Mouse (Mus musculus): ENCODE data around the gene Herpud1. TPM values are rescaled to one million over a fixed set of nuclear protein-coding genes. Genes with fewer than 3 reads are reported as not detected.

The Herpud1 gene
- total and polyA plus RNA-seq, 2 experiments = 421 to 575 TPM

GRCm38 (mm10) chr8:94390429-94390828 lies 4.2 kb downstream of the Herpud1 start:
- peak overlapping the region; percentile 18; the same call in 1 of the 2 replicates for H3K9ac ChIP-seq (ENCODE audit: low read depth, low read length)
- peak overlapping the region; percentile 17; the same call in 1 of the 2 replicates for H3K27ac ChIP-seq (replicated peaks; ENCODE audit: insufficient read depth, low read depth, low read length)
- H3K4me3 ChIP-seq (ENCODE audit: insufficient read depth, low read depth, low read length) = no peak overlapping the region
- 67% methylated on average over 6 of the region's 6 CpGs for WGBS
- peaks cover 70% of the 10 kb centered on the region for H3K36me3 ChIP-seq (ENCODE audit: control insufficient read depth, insufficient read depth, low read length)
- no peak for DNase-seq (ENCODE audit: extremely low read depth, low read depth, low spot score)
- H3K27me3 ChIP-seq (ENCODE audit: control insufficient read depth, insufficient read depth, low read length) = no peaks in the 10 kb centered on the region
- TF ChIP-seq POLR2A (IDR thresholded peaks at IDR 0.05; ENCODE audit: extremely low read depth, insufficient read depth, low read length) (no peak), CTCF (IDR thresholded peaks at IDR 0.05; ENCODE audit: low read depth, low read length) (no peak)
- peaks cover 12% of the 10 kb centered on the region; the same call in 1 of the 2 replicates for H3K79me2 ChIP-seq (ENCODE audit: control insufficient read depth, insufficient read depth, low read length)
- H3K4me1 ChIP-seq (ENCODE audit: control insufficient read depth, insufficient read depth, low read length) = peaks cover 27% of the 10 kb centered on the region

- TF ChIP-seq CTCF (IDR thresholded peaks at IDR 0.05; ENCODE audit: low read depth, low read length) = no peak
- no peak for TF ChIP-seq POLR2A (IDR thresholded peaks at IDR 0.05; ENCODE audit: extremely low read depth, insufficient read depth, low read length)
- peak; percentile 43 for DNase-seq (ENCODE audit: extremely low read depth, low read depth, low spot score)
- peaks cover 75% of the 10 kb centered on the region for H3K36me3 ChIP-seq (ENCODE audit: control insufficient read depth, insufficient read depth, low read length)
- WGBS = 77% methylated on average over 8 of the region's 8 CpGs
- H3K4me3 ChIP-seq (ENCODE audit: insufficient read depth, low read depth, low read length) = no peak overlapping the region
- peaks cover 25% of the 10 kb centered on the region for H3K4me1 ChIP-seq (ENCODE audit: control insufficient read depth, insufficient read depth, low read length)
- H3K79me2 ChIP-seq (ENCODE audit: control insufficient read depth, insufficient read depth, low read length) = peaks cover 12% of the 10 kb centered on the region; the same call in 1 of the 2 replicates
- H3K9ac ChIP-seq (ENCODE audit: low read depth, low read length) = peak overlapping the region; percentile 57
- no peaks in the 10 kb centered on the region for H3K27me3 ChIP-seq (ENCODE audit: control insufficient read depth, insufficient read depth, low read length)
- peak overlapping the region; percentile 57 for H3K27ac ChIP-seq (replicated peaks; ENCODE audit: insufficient read depth, low read depth, low read length)
These were observed 4.7 kb downstream of the Herpud1 start for GRCm38 (mm10) chr8:94390910-94391309.

GRCm38 (mm10) chr8:94392147-94392546 lies 5.9 kb downstream of the Herpud1 start:
- WGBS = 49% methylated on average over 12 of the region's 12 CpGs
- DNase-seq (ENCODE audit: extremely low read depth, low read depth, low spot score) = peak; percentile 73
- Histone ChIP-seq H3K27me3 (ENCODE audit: control insufficient read depth, insufficient read depth, low read length) (no peaks in the 10 kb centered on the region), H3K9ac (ENCODE audit: low read depth, low read length) (no peak overlapping the region), H3K4me3 (ENCODE audit: insufficient read depth, low read depth, low read length) (no peak overlapping the region), H3K79me2 (ENCODE audit: control insufficient read depth, insufficient read depth, low read length) (peaks cover 7% of the 10 kb centered on the region; the same call in 1 of the 2 replicates), H3K4me1 (ENCODE audit: control insufficient read depth, insufficient read depth, low read length) (peaks cover 25% of the 10 kb centered on the region), H3K27ac (replicated peaks; ENCODE audit: insufficient read depth, low read depth, low read length) (peak overlapping the region; percentile 70; the same call in 1 of the 2 replicates), H3K36me3 (ENCODE audit: control insufficient read depth, insufficient read depth, low read length) (peaks cover 76% of the 10 kb centered on the region)
- TF ChIP-seq CTCF (IDR thresholded peaks at IDR 0.05; ENCODE audit: low read depth, low read length) (peak; percentile 60), POLR2A (IDR thresholded peaks at IDR 0.05; ENCODE audit: extremely low read depth, insufficient read depth, low read length) (no peak)

GRCm38 (mm10) chr8:94392648-94393047 lies 6.4 kb downstream of the Herpud1 start:
- peaks cover 25% of the 10 kb centered on the region for H3K4me1 ChIP-seq (ENCODE audit: control insufficient read depth, insufficient read depth, low read length)
- peak overlapping the region; percentile 70 for H3K27ac ChIP-seq (replicated peaks; ENCODE audit: insufficient read depth, low read depth, low read length)
- H3K9ac ChIP-seq (ENCODE audit: low read depth, low read length) = no peak overlapping the region
- H3K79me2 ChIP-seq (ENCODE audit: control insufficient read depth, insufficient read depth, low read length) = peaks cover 7% of the 10 kb centered on the region; the same call in 1 of the 2 replicates
- H3K4me3 ChIP-seq (ENCODE audit: insufficient read depth, low read depth, low read length) = no peak overlapping the region
- H3K27me3 ChIP-seq (ENCODE audit: control insufficient read depth, insufficient read depth, low read length) = no peaks in the 10 kb centered on the region
- WGBS = 16% methylated on average over 6 of the region's 6 CpGs
- peaks cover 76% of the 10 kb centered on the region for H3K36me3 ChIP-seq (ENCODE audit: control insufficient read depth, insufficient read depth, low read length)
- peak; percentile 85 for DNase-seq (ENCODE audit: extremely low read depth, low read depth, low spot score)
- TF ChIP-seq CTCF (IDR thresholded peaks at IDR 0.05; ENCODE audit: low read depth, low read length) (no peak), POLR2A (IDR thresholded peaks at IDR 0.05; ENCODE audit: extremely low read depth, insufficient read depth, low read length) (no peak)

- no peak for DNase-seq (ENCODE audit: extremely low read depth, low read depth, low spot score)
- Histone ChIP-seq H3K36me3 (ENCODE audit: control insufficient read depth, insufficient read depth, low read length) (peaks cover 57% of the 10 kb centered on the region), H3K27me3 (ENCODE audit: control insufficient read depth, insufficient read depth, low read length) (no peaks in the 10 kb centered on the region), H3K4me1 (ENCODE audit: control insufficient read depth, insufficient read depth, low read length) (peaks cover 16% of the 10 kb centered on the region), H3K9ac (ENCODE audit: low read depth, low read length) (peak overlapping the region; percentile 15; the same call in 1 of the 2 replicates), H3K27ac (replicated peaks; ENCODE audit: insufficient read depth, low read depth, low read length) (0 out of 2 replicates have a peak overlapping the region, but pooled peaks have one; percentile 10), H3K4me3 (ENCODE audit: insufficient read depth, low read depth, low read length) (no peak overlapping the region), H3K79me2 (ENCODE audit: control insufficient read depth, insufficient read depth, low read length) (no peaks in the 10 kb centered on the region)
- TF ChIP-seq POLR2A (IDR thresholded peaks at IDR 0.05; ENCODE audit: extremely low read depth, insufficient read depth, low read length) (no peak), CTCF (IDR thresholded peaks at IDR 0.05; ENCODE audit: low read depth, low read length) (no peak)
- 70% methylated on average over 6 of the region's 6 CpGs for WGBS
These were observed 9.8 kb downstream of the Herpud1 start for GRCm38 (mm10) chr8:94395851-94396540.

All from liver, adult 2 months (tissue).